8 mouse cellular contexts compared by ENCODE assay signal in the genomic region with DNA sequence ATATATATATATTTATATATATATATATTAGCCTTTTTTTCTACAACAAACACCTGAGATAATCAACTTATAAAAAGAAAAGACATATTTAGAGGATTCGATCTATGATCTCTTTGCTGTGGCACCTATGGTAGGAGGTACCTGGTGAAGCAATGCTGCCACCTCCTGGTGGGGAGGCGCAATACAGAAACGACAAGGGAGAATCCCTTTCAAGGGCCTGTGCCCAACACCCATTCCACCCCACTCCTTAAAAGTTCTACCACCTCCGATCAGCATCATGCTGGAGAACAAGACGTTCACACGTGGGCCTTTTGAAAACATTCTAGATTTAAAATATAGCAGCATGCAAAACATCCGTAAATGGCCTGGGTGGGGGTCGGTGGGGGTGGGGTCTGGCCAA.
DNase-seq lines count a peak whose midpoint lies in the region; ATAC-seq and TF ChIP-seq lines count a peak whose summit lies in the region.

No protein-coding gene starts in this region.

- ATAC-seq in forebrain, embryonic 15.5 days (replicated peaks), result peak; percentile 79
- ATAC-seq in liver, embryonic 11.5 days (replicated peaks; ENCODE audit: low FRiP score), result no peak

- peak in 1 of 2 experiments; percentile 7 for DNase-seq in spleen, adult 2 months (ENCODE audit: low read depth in 1 of 2, low spot score in 2 of 2)
- no peak for DNase-seq in spleen, postnatal 4 days (ENCODE audit: low spot score in 2 of 2)
- DNase-seq in kidney, adult 11 months, result peak; percentile 43
- peak; percentile 44 for DNase-seq in liver, embryonic 11.5 days (ENCODE audit: low spot score)
- DNase-seq in spleen, adult 12 weeks (ENCODE audit: low spot score), result no peak

- H3K36me3 ChIP-seq in spleen, adult 2 months (ENCODE audit: control insufficient read depth, insufficient read depth, low read length), result no peaks in the 10 kb centered on the region
- H3K36me3 ChIP-seq in forebrain, embryonic 15.5 days, result no peaks in the 10 kb centered on the region
- no peaks in the 10 kb centered on the region for H3K36me3 ChIP-seq in liver, embryonic 11.5 days (ENCODE audit: control insufficient read depth, insufficient read depth, low read length)

- H3K4me2 ChIP-seq in forebrain, embryonic 15.5 days (replicated peaks), result no peak overlapping the region
- no peak overlapping the region for H3K4me2 ChIP-seq in liver, embryonic 11.5 days

- H3K9ac ChIP-seq in forebrain, embryonic 15.5 days (replicated peaks), result no peak overlapping the region
- no peak overlapping the region for H3K9ac ChIP-seq in liver, embryonic 11.5 days (ENCODE audit: low read depth, low read length)

- no peak overlapping the region for H3K4me3 ChIP-seq in spleen, adult 2 months (ENCODE audit: extremely low read depth, insufficient read depth, insufficient read length)
- H3K4me3 ChIP-seq in bone marrow, adult 2 months (replicated peaks; ENCODE audit: control insufficient read depth, low read depth, low read length), result no peak overlapping the region
- H3K4me3 ChIP-seq in forebrain, embryonic 15.5 days, result no peak overlapping the region
- H3K4me3 ChIP-seq in liver, embryonic 11.5 days (ENCODE audit: low read depth, low read length), result no peak overlapping the region
- no peak overlapping the region for H3K4me3 ChIP-seq in olfactory bulb, adult 2 months (ENCODE audit: insufficient read depth, low read depth, low read length)

- H3K4me1 ChIP-seq in spleen, adult 2 months (ENCODE audit: control insufficient read depth, insufficient read depth, insufficient read length), result no peaks in the 10 kb centered on the region; the same call in 1 of the 2 replicates
- no peaks in the 10 kb centered on the region for H3K4me1 ChIP-seq in bone marrow, adult 2 months (ENCODE audit: control insufficient read depth, insufficient read depth, low read length)
- no peaks in the 10 kb centered on the region for H3K4me1 ChIP-seq in forebrain, embryonic 15.5 days
- no peaks in the 10 kb centered on the region; the same call in 1 of the 2 replicates for H3K4me1 ChIP-seq in liver, embryonic 11.5 days (replicated peaks; ENCODE audit: control insufficient read depth, insufficient read depth, low read length)
- H3K4me1 ChIP-seq in olfactory bulb, adult 2 months (ENCODE audit: control insufficient read depth, insufficient read depth, low read length), result 0 out of 2 replicates have a peak, but pooled peaks cover 2% of the 10 kb centered on the region

- 59% methylated on average over 8 of the region's 8 CpGs for WGBS in spleen, adult 2 months
- 56% methylated on average over 8 of the region's 8 CpGs for WGBS in bone marrow, adult 2 months
- WGBS in forebrain, embryonic 15.5 days, result 29% methylated on average over 8 of the region's 8 CpGs
- 25% methylated on average over 8 of the region's 8 CpGs for WGBS in liver, embryonic 11.5 days
- 30% methylated on average over 8 of the region's 8 CpGs for whole genome bisulfite sequencing in olfactory bulb, adult 2 months

- TF ChIP-seq CTCF in spleen, adult 2 months (IDR thresholded peaks at IDR 0.05; ENCODE audit: extremely low read depth, insufficient read depth, insufficient read length, insufficient replicate concordance), result peak; percentile 53; the same call in 1 of the 2 replicates
- TF ChIP-seq CTCF in bone marrow, adult 2 months (IDR thresholded peaks at IDR 0.05; ENCODE audit: control insufficient read depth, insufficient read depth, low read length), result peak; percentile 70
- peak; percentile 51 for TF ChIP-seq CTCF in olfactory bulb, adult 2 months (IDR thresholded peaks at IDR 0.05; ENCODE audit: insufficient read depth, low read depth, low read length)

- TF ChIP-seq POLR2A in spleen, adult 2 months (IDR thresholded peaks at IDR 0.05; ENCODE audit: low read depth, low read length), result no peak
- no peak for TF ChIP-seq POLR2A in bone marrow, adult 2 months (IDR thresholded peaks at IDR 0.05; ENCODE audit: borderline replicate concordance, control insufficient read depth, low read depth, low read length)
- no peak for TF ChIP-seq POLR2A in olfactory bulb, adult 2 months (IDR thresholded peaks at IDR 0.05; ENCODE audit: insufficient read depth, low read depth, low read length)

- no peak overlapping the region for H3K27ac ChIP-seq in spleen, adult 2 months (ENCODE audit: insufficient read depth, low read length)
- H3K27ac ChIP-seq in bone marrow, adult 2 months (ENCODE audit: control insufficient read depth, insufficient read depth, low read depth, low read length, poor library complexity), result no peak overlapping the region
- no peak overlapping the region for H3K27ac ChIP-seq in forebrain, embryonic 15.5 days (replicated peaks)
- H3K27ac ChIP-seq in liver, embryonic 11.5 days (ENCODE audit: low read depth, low read length), result no peak overlapping the region
- H3K27ac ChIP-seq in olfactory bulb, adult 2 months (ENCODE audit: insufficient read depth, low read depth, low read length), result no peak overlapping the region

- no peaks in the 10 kb centered on the region for H3K9me3 ChIP-seq in forebrain, embryonic 15.5 days
- H3K9me3 ChIP-seq in liver, embryonic 11.5 days (ENCODE audit: control insufficient read depth, low read length), result no peaks in the 10 kb centered on the region

- no peaks in the 10 kb centered on the region for H3K27me3 ChIP-seq in spleen, adult 2 months (ENCODE audit: control insufficient read depth, insufficient read depth, low read length)
- no peaks in the 10 kb centered on the region for H3K27me3 ChIP-seq in forebrain, embryonic 15.5 days
- no peaks in the 10 kb centered on the region for H3K27me3 ChIP-seq in liver, embryonic 11.5 days (replicated peaks; ENCODE audit: control insufficient read depth, insufficient read depth, low read length)

Comparison
In these comparisons a context has a peak if more than half of its experiments do, and no peak if none do; other contexts are left out.
1. DNase-seq: peak in kidney, adult 11 months (single experiment) and liver, embryonic 11.5 days (single experiment); none in spleen, postnatal 4 days (0 of 2) and spleen, adult 12 weeks (single experiment).
2. Peak in every context shown above with its lines, with median percentiles within 50 percentile points of each other: CTCF ChIP-seq.